Mouse (Mus musculus): ENCODE measurements around the gene Ip6k1.

- no peak for TF ChIP-seq POLR2A (IDR thresholded peaks at IDR 0.05; ENCODE audit: low read depth, low read length)
- TF ChIP-seq CTCF (conservative IDR thresholded peaks at IDR 0.05; ENCODE audit: insufficient read depth, insufficient read length, low read depth, low read length): no peak
Observed at GRCm38 (mm10) chr9:108055061-108055460, 52.8 kb downstream of the Ip6k1 start.
